Mouse (Mus musculus): ENCODE data around the gene Cdkal1.

- TF ChIP-seq GATA1 (IDR thresholded peaks at IDR 0.05; ENCODE audit: borderline replicate concordance, low read length) (no peak), FLI1 (IDR thresholded peaks at IDR 0.05; ENCODE audit: low read length) (no peak)
Measured at GRCm38 (mm10) chr13:29726154-29726825, 129.2 kb downstream of the Cdkal1 start.

All from megakaryocyte, embryonic 14.5 days (primary cell).